Mouse (Mus musculus): ENCODE results near the gene Soat2. TPM values are rescaled to one million over a fixed set of nuclear protein-coding genes. Genes with fewer than 3 reads are reported as not detected.
A peak's percentile ranks its signal among the peaks of the same experiment; 100 is the strongest.

The Soat2 gene
- polyA plus RNA-seq, 1 experiment from 2014 or later = 0.20 TPM

DNA sequence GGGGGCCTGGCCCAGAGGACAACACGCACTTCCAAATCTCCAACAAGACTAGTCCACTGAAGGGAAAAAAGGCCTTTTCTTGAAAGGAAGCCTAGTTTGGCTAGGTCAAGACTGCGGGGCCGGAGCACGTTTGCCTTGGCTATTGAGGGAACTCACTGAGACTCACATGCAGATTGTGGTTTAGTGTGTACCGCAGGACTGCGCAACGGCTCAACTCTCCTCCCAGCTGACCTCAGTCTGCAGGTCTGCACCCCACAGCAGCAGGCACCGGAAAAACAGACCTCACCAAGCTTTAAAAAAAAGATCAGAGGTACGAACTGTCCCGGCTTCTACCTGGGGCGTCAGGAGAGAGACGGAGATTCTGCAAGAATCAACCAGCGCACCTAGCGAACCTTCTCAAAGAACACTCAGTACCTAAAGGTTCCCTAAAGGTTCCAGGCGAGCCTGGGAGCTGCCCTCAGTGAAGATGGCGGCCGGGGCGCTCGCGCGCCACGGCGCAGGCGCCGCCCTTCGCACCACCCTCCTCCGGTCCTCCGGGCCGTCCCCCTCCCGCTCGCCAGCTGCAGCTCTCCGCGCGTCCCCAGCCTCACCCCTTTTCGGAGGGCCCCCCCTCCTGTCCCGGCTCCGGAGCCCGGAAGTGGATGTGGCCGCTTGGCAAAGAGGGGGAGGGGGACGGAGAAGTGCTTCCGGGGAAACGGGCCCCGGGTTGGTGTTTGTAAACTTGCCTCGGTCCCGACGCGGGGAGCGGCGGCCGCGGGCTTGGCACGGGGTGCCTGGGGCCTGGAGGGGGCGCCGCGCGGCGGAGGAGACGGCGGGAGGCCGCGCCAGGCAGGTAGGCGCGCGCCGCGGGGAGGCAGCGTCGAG lies 52.9 kb downstream of the Soat2 start, which contains the start of gene Zfp740:
Gene Zfp740 (plus strand): TSS at position 279 of the 864 bp plus-strand sequence.
- peak; percentile 96 for ATAC-seq (ENCODE audit: low FRiP score, low read depth)
- H3K4me2 ChIP-seq (replicated peaks) = peak within 1 kb of the TSS; percentile 82
- under 1% methylated on average over 39 of the region's 68 CpGs for WGBS
- no peaks in the 10 kb centered on the region for H3K9me3 ChIP-seq
- H3K4me3 ChIP-seq = peak within 1 kb of the TSS; percentile 82
- H3K27ac ChIP-seq = peak within 1 kb of the TSS; percentile 100
- H3K36me3 ChIP-seq = peaks cover 47% of the 10 kb centered on the region
- H3K9ac ChIP-seq = peak within 1 kb of the TSS; percentile 94
- peaks cover 40% of the 10 kb centered on the region for H3K4me1 ChIP-seq
- no peaks in the 10 kb centered on the region for H3K27me3 ChIP-seq

- peak overlapping the region; percentile 100 for H3K27ac ChIP-seq
- peaks cover 53% of the 10 kb centered on the region for H3K36me3 ChIP-seq
- WGBS = under 1% methylated on average over 18 of the region's 72 CpGs
- H3K9me3 ChIP-seq = no peaks in the 10 kb centered on the region
- H3K4me3 ChIP-seq = peak overlapping the region; percentile 82
- peaks cover 40% of the 10 kb centered on the region for H3K4me1 ChIP-seq
- H3K9ac ChIP-seq = peak overlapping the region; percentile 94
- H3K4me2 ChIP-seq (replicated peaks) = peak overlapping the region; percentile 82
- H3K27me3 ChIP-seq = no peaks in the 10 kb centered on the region
- ATAC-seq (ENCODE audit: low FRiP score, low read depth) = peak; percentile 26
These were observed 53.6 kb downstream of the Soat2 start for GRCm38 (mm10) chr15:102203835-102204381.

- peak within 1 kb of the TSS; percentile 82 for H3K4me2 ChIP-seq (replicated peaks)
- peak within 1 kb of the TSS; percentile 82 for H3K4me3 ChIP-seq
- WGBS = 53% methylated on average over 19 of the region's 19 CpGs
- peak within 1 kb of the TSS; percentile 100 for H3K27ac ChIP-seq
- H3K4me1 ChIP-seq = peaks cover 40% of the 10 kb centered on the region
- peaks cover 54% of the 10 kb centered on the region for H3K36me3 ChIP-seq
- H3K9me3 ChIP-seq = no peaks in the 10 kb centered on the region
- ATAC-seq (ENCODE audit: low FRiP score, low read depth) = no peak
- no peaks in the 10 kb centered on the region for H3K27me3 ChIP-seq
- H3K9ac ChIP-seq = peak within 1 kb of the TSS; percentile 94
These were observed 54.6 kb downstream of the Soat2 start, which contains the start of gene Csad for GRCm38 (mm10) chr15:102204674-102205505. Gene Csad (minus strand): TSS chr15:102204724.

DNA sequence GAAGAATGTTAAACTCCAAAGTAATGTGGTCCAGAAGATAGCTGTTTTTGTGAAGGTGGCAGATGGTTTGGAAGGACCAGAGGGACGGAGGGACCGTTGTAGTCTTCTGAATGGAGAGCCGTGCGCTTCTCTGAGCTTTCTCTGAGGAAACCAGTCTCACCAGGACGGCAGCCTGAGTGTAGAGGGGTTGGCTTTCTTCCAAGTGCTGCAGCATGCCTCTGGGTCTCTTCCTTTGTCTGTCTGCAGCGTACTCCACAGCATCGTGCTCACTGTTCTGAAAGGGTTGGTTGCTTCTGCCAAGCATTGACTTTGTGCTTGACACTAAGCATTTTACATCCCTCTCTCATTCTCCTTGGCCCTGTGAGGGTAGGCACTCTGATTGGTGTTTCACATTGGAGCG lies 55.5 kb downstream of the Soat2 start:
- Histone ChIP-seq H3K4me1 (peaks cover 40% of the 10 kb centered on the region), H3K27ac (peak overlapping the region; percentile 100; the same call in 1 of the 2 replicates), H3K4me3 (peak overlapping the region; percentile 82), H3K9ac (peak overlapping the region; percentile 94), H3K27me3 (no peaks in the 10 kb centered on the region), H3K9me3 (no peaks in the 10 kb centered on the region), H3K36me3 (peaks cover 57% of the 10 kb centered on the region), H3K4me2 (replicated peaks) (peak overlapping the region; percentile 82)
- no peak for ATAC-seq (ENCODE audit: low FRiP score, low read depth)
- 53% methylated on average over 8 of the region's 8 CpGs for WGBS

DNA sequence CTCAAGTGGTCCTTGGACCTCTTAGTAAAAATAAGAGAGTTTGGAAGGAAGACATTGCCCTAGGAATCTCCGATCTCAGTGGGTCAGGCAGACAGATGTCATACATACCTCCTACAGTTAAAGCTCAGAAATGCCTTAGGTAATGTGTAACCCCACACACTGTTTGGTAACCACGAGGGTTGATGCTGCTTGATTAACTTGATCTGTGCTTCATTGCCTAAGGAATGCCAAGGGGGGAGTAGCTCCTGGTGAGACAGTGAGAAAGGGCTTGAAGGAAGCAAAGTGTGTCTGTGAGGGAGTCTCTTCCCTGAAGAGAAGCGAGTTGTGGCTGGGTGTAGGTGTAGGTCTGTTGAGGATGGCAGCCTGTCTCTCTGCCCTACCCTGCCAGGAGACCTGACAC lies 57.0 kb downstream of the Soat2 start:
- Histone ChIP-seq H3K27me3 (no peaks in the 10 kb centered on the region), H3K9me3 (no peaks in the 10 kb centered on the region), H3K36me3 (peaks cover 67% of the 10 kb centered on the region), H3K4me2 (replicated peaks) (no peak overlapping the region), H3K9ac (0 out of 2 replicates have a peak overlapping the region, but pooled peaks have one; percentile 35), H3K4me1 (peaks cover 38% of the 10 kb centered on the region), H3K27ac (no peak overlapping the region), H3K4me3 (no peak overlapping the region)
- ATAC-seq (ENCODE audit: low FRiP score, low read depth) = no peak
- 91% methylated on average over 3 of the region's 3 CpGs for WGBS

DNA sequence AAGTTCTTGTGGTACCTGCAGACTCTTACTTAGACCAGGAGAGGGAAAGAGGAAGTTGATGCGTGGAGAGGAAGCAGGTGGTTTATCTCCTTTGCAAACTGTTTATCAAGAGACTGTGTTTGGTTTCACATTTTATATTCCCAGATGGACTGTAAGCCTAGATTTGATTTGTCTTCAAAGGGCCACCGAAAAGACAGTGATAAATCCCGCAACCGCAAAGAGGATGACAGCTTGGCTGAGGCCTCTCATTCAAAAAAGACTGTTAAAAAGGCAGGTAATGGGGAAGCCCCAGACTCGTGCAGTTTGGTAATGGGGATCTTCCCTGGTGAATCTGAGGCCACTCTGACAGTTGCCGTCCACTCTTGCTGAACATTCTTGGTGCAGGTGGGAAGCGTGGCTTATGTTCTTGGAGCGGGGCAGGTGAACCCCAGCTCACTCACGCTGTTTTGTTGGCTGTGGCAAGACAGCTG lies 57.8 kb downstream of the Soat2 start:
- H3K9me3 ChIP-seq = no peaks in the 10 kb centered on the region
- H3K27me3 ChIP-seq = no peaks in the 10 kb centered on the region
- H3K4me3 ChIP-seq = no peak overlapping the region
- H3K27ac ChIP-seq = no peak overlapping the region
- no peak for ATAC-seq (ENCODE audit: low FRiP score, low read depth)
- peaks cover 74% of the 10 kb centered on the region for H3K36me3 ChIP-seq
- H3K4me2 ChIP-seq (replicated peaks) = no peak overlapping the region
- peaks cover 34% of the 10 kb centered on the region for H3K4me1 ChIP-seq
- no peak overlapping the region for H3K9ac ChIP-seq
- 85% methylated on average over 9 of the region's 9 CpGs for WGBS

GRCm38 (mm10) chr15:102209114-102209513 lies 58.8 kb downstream of the Soat2 start:
- H3K4me1 ChIP-seq = peaks cover 34% of the 10 kb centered on the region
- peaks cover 84% of the 10 kb centered on the region for H3K36me3 ChIP-seq
- no peak overlapping the region for H3K4me3 ChIP-seq
- H3K4me2 ChIP-seq (replicated peaks) = no peak overlapping the region
- no peak overlapping the region for H3K27ac ChIP-seq
- no peak for ATAC-seq (ENCODE audit: low FRiP score, low read depth)
- H3K27me3 ChIP-seq = no peaks in the 10 kb centered on the region
- H3K9ac ChIP-seq = no peak overlapping the region
- 86% methylated on average over 8 of the region's 8 CpGs for WGBS
- no peaks in the 10 kb centered on the region for H3K9me3 ChIP-seq

- 91% methylated on average over 4 of the region's 4 CpGs for WGBS
- no peak overlapping the region for H3K9ac ChIP-seq
- H3K9me3 ChIP-seq = no peaks in the 10 kb centered on the region
- no peak overlapping the region for H3K4me2 ChIP-seq (replicated peaks)
- H3K27ac ChIP-seq = no peak overlapping the region
- no peak overlapping the region for H3K4me3 ChIP-seq
- no peak for ATAC-seq (ENCODE audit: low FRiP score, low read depth)
- no peaks in the 10 kb centered on the region for H3K27me3 ChIP-seq
- peaks cover 93% of the 10 kb centered on the region for H3K36me3 ChIP-seq
- peaks cover 19% of the 10 kb centered on the region for H3K4me1 ChIP-seq
These were observed 60.5 kb downstream of the Soat2 start for GRCm38 (mm10) chr15:102210816-102211215.

GRCm38 (mm10) chr15:102211895-102212294 lies 61.6 kb downstream of the Soat2 start:
- no peak overlapping the region for H3K4me2 ChIP-seq (replicated peaks)
- H3K4me1 ChIP-seq = peaks cover 10% of the 10 kb centered on the region
- peaks cover 96% of the 10 kb centered on the region for H3K36me3 ChIP-seq
- no peak overlapping the region for H3K9ac ChIP-seq
- no peaks in the 10 kb centered on the region for H3K9me3 ChIP-seq
- no peak overlapping the region for H3K27ac ChIP-seq
- no peaks in the 10 kb centered on the region for H3K27me3 ChIP-seq
- no peak overlapping the region for H3K4me3 ChIP-seq
- ATAC-seq (ENCODE audit: low FRiP score, low read depth) = no peak
- WGBS = 82% methylated on average over 6 of the region's 6 CpGs
